Mouse (Mus musculus) gastrocnemius, postnatal 10 days (tissue): ENCODE measurements around the gene Vmn2r19. TPM values are rescaled to one million over a fixed set of nuclear protein-coding genes. Genes with fewer than 3 reads are reported as not detected.
"Not testable (repeated sequence)": the region's sequence is repeated elsewhere in the genome, so short reads cannot be mapped to it uniquely, and the experiment has no call there.

Experiments used
- DNase-seq: peaks from one replicate; pipeline ENCODE4 v3.0.0; 2021; ENCODE audit warnings: mixed read lengths
- long read RNA-seq, 2 experiments: library from polyadenylated mRNA; stranded (forward); transcript quantifications; one replicate each; pipeline ENCODE4 v2.0.0; 2021
- total RNA-seq, 2 experiments: library from RNA; stranded (reverse); gene quantifications; 2 replicates each; pipeline ENCODE4 v1.2.3; 2021

Gene Vmn2r19
- not detected for total RNA-seq
- long read RNA-seq, experiment 1, result 0 reads
- long read RNA-seq, experiment 2, result 0 reads

GRCm38 (mm10) chr6:123308033-123308432, at the start of gene Vmn2r19:
Vmn2r19 (plus strand) TSS chr6:123308333.
- no peak for DNase-seq

- DNase-seq, result no peak
Measured at GRCm38 (mm10) chr6:123258946-123259345, 49.2 kb upstream of the Vmn2r19 start.

DNA sequence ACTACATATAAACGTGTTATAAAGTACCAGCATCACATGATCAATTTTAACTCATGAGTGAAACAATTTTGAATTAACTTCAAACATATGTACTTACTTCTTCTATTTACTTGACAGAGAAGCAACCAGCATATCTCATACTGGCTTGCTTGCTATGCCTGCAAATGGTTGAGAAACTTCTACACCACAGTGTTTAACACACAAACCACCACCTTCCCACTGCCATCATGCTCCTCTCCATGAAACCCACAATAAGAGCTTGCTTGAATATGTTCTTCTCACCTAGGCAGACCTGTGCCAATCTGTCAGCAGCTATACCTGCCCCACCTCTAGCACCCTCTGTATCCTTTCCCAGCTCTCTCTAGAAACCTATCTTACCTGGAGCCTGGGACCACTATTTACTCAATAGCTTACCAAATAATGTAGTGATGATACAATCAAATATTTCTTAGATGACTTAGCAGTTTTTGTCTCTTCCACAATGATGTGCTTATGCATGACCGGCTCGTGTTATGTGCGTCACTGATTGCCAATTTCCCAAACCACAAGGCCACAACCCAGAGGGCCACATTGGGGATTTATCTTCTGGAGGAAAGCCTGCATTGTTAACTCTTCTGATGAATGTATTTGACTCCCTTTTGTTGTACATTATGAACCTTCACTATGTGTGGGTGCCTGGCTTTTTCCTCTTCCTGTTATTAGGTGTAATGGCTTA, 48.1 kb upstream of the Vmn2r19 start:
- DNase-seq, result no peak

DNA sequence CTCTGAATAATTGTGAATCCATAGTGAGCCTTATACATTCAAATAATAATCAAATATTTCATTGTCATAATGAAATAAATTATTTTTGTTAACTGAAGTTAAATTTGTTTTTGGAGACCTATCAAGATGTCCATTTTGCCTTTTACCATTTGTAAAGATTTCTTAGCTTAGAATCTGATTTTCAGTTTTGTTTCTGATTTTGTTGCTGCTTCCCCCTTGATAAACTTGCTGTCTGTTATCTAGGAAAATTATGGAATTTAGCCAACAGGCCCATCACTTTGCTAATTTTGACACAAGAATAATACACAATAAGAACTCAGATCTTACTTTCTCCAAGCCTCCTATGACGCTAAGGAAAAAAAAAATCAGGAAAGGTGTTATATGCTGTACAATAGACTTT, 47.3 kb upstream of the Vmn2r19 start:
- DNase-seq, result no peak

DNA sequence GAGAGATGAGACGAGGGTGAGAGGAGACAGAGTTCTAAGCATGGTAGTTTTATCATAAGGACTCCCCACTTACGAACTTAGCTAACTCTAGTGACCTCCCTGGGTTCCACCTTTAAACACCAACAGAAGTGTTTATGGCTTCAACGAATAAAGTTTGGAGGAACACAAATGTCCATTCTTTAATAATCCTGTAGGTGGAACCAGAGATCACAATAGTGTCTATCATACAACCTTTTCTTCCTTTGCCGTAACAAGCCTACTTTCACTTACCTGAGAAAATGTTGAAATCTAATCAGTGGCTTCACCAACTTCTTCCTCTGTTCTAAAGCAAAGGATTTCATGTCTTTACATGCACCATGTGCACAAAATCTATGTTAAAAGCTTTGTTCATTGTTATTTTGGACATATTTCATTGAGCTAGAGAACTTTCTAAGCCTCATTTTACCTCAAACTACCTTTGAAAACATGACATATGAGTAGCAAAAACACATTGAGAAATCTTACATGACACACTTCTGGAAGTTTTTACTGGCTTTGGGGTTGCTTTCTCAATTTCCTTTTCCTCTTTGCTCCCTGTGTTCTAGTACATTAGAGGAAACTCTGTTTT, 46.5 kb upstream of the Vmn2r19 start, which contains the start of gene Clec4d:
TSS of gene Clec4d (plus strand) at position 557 of the 607 bp plus-strand sequence.
- DNase-seq, result no peak

GRCm38 (mm10) chr6:123264194-123264593, 43.9 kb upstream of the Vmn2r19 start:
- DNase-seq, result no peak

GRCm38 (mm10) chr6:123265809-123266208, 42.3 kb upstream of the Vmn2r19 start:
- no peak for DNase-seq

DNA sequence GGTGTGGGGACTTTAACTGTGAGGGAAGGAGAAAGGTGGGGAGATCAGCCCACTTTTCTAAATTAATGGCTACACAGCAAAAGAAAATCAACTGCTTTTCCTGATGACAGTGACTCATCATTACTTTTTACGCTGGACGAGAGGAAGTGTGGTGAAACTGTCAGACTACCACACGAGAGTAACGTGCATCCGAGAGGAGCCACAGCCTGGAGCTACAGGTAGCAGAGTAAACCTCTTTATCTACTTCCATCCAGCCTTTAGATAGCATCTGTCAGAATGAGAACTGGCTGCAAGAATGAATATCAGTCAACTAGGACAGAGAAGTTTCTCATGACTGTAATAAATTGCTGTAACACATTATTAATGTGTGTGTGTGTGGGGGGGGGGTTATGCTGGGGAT, 41.2 kb upstream of the Vmn2r19 start:
- no peak for DNase-seq

GRCm38 (mm10) chr6:123279443-123279842, 28.7 kb upstream of the Vmn2r19 start:
- no peak for DNase-seq

GRCm38 (mm10) chr6:123286311-123286710, 21.8 kb upstream of the Vmn2r19 start:
- DNase-seq, result no peak

DNA sequence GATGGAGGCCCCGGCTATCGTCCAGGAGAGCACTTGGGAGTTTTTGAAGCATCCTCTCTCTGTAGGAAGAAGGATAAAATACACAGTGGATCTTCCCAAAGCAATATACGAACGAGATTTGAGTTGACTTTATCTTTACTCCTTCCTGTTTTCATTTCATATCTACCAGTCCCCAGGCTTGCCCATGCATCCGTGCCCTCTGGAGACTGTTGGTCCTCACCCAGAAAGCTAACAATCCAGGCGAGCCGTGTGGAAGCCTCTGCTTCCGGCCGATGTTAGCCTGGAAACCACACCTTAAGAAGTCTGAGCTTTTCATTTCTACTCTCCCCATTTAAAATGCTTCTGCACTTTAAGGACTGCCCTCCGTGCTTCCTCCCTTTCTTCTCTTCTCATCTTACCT, 19.2 kb upstream of the Vmn2r19 start:
- no peak for DNase-seq

DNA sequence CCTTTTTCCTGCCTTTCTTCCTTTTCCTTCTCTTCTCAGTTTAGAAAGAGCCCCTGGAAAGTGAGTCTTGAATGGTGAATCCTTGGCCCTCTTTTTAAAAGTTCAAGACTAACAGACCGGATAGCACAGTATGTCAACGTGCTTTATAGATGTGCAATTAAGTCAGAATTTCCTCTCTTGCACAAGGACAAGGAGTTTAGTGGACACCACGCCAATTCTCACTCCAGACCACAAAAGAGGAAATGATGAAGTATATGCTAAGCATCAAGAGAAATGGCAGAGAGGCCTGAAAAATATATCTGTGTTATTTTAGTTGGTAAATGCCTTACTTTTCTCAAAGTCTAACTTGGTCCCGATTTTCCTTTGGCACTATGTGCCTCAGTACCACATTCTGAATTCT, 18.4 kb upstream of the Vmn2r19 start, which contains the start of gene Clec4e:
TSS of gene Clec4e (minus strand) at position 118 of the 400 bp plus-strand sequence.
- DNase-seq, result no peak

DNA sequence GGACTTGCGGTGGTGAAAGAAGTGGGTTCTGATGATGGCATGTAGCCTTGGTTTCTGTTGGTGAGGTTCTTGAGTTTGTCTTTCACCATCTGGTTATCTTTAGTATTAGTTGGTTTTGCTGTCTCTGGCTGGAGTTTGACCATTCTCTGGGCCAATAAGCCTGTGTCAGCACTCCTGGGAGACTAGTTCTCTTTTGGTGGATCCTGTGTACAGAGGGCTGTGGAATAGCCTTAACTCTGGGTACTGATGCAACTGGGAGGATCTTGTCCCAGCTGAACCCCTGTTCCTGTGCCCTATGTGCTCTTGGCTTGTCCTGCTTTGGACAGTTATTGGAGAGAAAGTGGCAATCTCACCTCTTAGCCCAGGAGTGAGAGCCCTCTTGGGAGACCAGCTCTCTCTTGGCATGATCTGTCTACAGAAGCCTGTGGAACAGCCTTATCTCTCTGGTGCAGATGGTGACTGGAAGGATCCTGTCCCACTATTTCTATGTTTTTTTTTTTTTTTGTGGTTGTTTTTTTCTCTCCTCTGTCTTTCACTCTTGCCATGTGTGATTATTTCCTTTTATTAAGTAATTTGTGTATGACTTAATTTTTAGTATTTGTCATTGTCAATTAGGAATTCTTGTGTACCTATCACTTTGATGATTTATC, 15.3 kb upstream of the Vmn2r19 start:
- no peak for DNase-seq

DNA sequence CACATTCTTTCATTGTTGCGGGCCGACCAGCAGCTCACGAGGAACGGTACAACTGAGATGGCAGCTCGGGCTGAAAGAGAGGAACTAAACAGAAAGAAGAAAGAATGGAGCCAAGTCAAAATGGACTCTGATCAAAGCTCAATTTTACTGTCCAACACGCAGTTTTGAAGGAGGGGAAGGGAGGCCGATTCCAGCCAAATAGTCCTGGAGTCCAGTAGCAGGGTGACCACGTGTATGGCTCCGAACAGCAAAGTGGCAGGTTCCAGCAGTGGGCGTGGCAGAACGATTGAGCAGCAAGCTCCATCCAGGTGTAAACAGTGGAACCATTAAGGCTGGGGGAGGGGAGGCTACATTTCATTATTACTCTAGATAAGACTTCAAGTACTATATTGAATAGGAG, 14.6 kb upstream of the Vmn2r19 start:
- not testable (repeated sequence) for DNase-seq

DNA sequence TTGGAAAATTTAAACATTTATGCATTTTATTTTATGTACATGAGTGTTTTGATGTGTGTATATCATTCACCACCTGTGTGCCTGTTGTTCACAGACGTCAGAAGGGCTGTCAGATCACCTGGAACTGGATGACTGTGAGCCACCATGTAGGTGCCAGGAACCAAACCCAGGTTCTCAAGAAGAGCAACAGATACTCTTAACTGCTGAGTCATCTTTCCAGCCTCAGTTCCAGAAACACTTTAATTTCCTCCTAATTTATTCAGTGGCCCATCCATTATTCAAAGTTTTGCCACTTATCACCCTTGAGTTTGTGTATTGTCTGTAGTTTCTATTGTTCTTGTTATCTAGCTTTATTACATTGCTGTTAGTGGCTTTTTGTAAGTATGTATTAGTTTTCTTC, 11.4 kb upstream of the Vmn2r19 start:
- DNase-seq, result no peak

GRCm38 (mm10) chr6:123306315-123306714, 1.8 kb upstream of the Vmn2r19 start:
- not testable (repeated sequence) for DNase-seq

- DNase-seq, result no peak
Measured at GRCm38 (mm10) chr6:123332503-123332902, 24.4 kb downstream of the Vmn2r19 start.

DNA sequence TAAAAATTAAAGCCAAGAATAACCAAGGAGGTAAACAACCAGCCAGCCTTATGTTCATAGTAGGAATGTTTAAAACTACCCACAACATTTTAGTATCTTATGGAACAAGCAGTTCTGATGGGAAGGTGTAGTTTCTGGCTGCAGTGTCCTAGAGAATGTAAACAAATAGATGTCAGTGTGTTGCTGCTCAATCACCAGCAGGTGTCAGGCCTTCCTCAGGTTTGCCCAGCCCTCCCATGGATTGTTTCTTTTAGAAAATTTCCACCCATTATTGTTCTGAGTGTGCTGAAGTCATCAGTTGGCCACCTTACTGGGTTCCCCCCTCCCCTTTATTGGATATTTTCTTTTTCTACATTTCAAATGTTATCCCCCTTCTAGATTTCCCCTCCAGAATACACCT, 32.0 kb downstream of the Vmn2r19 start:
- no peak for DNase-seq

DNA sequence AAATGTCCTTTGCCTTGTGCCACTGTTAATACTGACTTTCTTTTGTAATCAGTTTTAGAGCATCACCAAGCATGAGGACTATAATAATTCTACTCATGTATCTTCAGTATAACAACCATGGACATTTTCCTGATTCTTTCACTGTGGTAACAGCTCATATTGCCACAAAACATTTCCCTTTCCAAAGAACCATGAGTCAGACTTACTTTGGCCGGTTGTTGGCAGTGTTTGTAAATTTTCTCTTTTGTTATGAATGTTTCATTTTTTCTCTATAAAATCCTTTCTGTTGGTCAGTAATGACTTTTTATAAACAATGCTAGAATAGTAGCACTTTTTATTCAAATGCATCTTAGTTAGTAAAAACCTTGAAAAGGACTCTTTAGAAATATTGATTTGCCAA, 38.0 kb downstream of the Vmn2r19 start:
- no peak for DNase-seq
